Mouse (Mus musculus): ENCODE data around the gene Sarnp.

DNA sequence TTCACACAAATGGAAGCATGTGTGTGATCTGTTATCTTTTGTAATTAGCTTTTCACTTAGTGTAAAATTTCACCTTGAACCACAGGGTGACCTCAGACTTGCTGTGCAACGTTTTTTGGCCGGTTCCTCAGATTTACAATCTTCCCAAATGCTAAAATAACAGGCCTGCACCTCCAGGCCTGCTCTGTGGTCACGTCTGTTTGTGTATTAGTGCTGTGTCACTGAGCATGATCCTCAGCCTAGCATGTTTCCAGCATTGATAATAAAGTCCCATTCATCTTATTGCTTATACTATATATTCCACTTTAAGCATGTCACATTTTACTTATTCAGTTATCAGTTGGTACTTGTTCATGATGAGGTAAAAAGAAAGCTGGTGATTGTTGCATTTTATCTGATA is 33.2 kb downstream of the Sarnp start:
- TF ChIP-seq CTCF (IDR thresholded peaks at IDR 0.05; ENCODE audit: borderline replicate concordance, control insufficient read depth, extremely low read depth, insufficient read depth, low read length, poor library complexity), result no peak
- TF ChIP-seq POLR2A (IDR thresholded peaks at IDR 0.05; ENCODE audit: control insufficient read depth, extremely low read depth, insufficient read depth, low read length, poor library complexity), result no peak
